Mouse (Mus musculus): ENCODE measurements at regions not wholly inside any gene's neighbourhood (a gene's known extent, or its start where the extent isn't known, plus 50 kb on each side); places are given as distances from the start of the nearest gene placed in this dataset.
"Not testable (repeated sequence)": the region's sequence is repeated elsewhere in the genome, so short reads cannot be mapped to it uniquely, and the experiment has no call there.

DNA sequence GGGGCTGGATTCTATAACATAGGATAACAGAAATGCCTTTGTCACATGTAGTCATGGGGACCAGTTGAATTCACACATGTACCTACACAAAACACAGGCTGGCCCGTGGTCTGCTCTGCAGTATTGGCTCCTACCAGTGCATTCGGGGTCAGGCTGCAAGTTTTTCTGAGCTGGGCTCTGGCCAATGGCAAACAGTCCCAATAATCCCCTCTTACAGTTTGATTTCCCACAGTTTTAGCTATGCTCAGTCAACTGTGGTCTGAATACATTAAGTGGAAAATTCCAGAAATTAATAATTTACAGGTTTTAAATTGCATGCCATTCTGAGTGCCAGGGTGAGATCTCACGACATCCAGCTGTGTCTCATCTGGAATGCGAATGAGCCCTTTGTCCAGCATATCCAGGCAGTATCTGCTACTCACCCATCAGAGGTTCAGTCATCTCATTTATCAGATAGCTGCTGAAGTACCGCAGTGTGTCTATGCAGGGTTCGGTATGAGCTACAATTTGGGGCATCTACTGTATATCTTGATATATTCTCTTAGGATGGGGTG is 124.0 kb upstream of the Rgma start:
- Histone ChIP-seq H3K27ac (no peak overlapping the region), H3K4me3 (no peak overlapping the region), H3K9ac (no peak overlapping the region), H3K36me3 (no peaks in the 10 kb centered on the region), H3K27me3 (replicated peaks) (no peaks in the 10 kb centered on the region), H3K4me2 (no peak overlapping the region), H3K4me1 (no peaks in the 10 kb centered on the region), H3K9me3 (replicated peaks) (no peaks in the 10 kb centered on the region)
- ATAC-seq: no peak
- WGBS (ENCODE audit: insufficient replicate concordance): 71% methylated on average over 6 of the region's 6 CpGs

GRCm38 (mm10) chr7:73254972-73255371 is 120.3 kb upstream of the Rgma start:
- ATAC-seq: not testable (repeated sequence)
- 62% methylated on average over 7 of the region's 7 CpGs for WGBS (ENCODE audit: insufficient replicate concordance)

DNA sequence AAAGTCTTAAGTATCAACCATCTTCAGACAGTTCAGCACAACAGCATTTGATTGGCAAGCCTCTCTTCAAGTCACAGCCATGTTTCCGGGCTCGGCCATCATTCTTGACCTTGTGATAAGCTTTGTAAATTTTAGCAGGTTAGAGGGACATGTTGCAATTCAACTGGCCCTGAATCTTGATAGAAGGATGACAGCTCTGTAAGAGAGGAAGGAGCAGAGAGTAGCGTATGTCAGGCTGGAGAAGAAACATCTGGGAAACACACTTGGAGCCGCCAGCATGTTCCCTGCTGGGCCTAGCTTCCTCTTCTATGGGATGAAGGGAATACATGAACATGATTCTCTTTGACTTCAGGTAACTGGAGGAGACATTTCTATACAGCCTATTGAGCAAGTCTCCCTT is 115.2 kb upstream of the Rgma start:
- H3K4me1 ChIP-seq: no peaks in the 10 kb centered on the region
- no peaks in the 10 kb centered on the region for H3K36me3 ChIP-seq
- H3K4me3 ChIP-seq: no peak overlapping the region
- no peak for ATAC-seq
- H3K27me3 ChIP-seq (replicated peaks): no peaks in the 10 kb centered on the region
- no peak overlapping the region for H3K27ac ChIP-seq
- no peak overlapping the region for H3K4me2 ChIP-seq
- H3K9me3 ChIP-seq (replicated peaks): no peaks in the 10 kb centered on the region
- H3K9ac ChIP-seq: no peak overlapping the region
- 68% methylated on average over 4 of the region's 4 CpGs for WGBS (ENCODE audit: insufficient replicate concordance)

More at GRCm38 (mm10) chr7:73254972-73255371, 120.3 kb upstream of the Rgma start:
- not testable (repeated sequence) for H3K27me3 ChIP-seq (replicated peaks); H3K4me2 ChIP-seq; H3K4me1 ChIP-seq; H3K9ac ChIP-seq; H3K27ac ChIP-seq; H3K36me3 ChIP-seq; H3K4me3 ChIP-seq; H3K9me3 ChIP-seq (replicated peaks)

DNA sequence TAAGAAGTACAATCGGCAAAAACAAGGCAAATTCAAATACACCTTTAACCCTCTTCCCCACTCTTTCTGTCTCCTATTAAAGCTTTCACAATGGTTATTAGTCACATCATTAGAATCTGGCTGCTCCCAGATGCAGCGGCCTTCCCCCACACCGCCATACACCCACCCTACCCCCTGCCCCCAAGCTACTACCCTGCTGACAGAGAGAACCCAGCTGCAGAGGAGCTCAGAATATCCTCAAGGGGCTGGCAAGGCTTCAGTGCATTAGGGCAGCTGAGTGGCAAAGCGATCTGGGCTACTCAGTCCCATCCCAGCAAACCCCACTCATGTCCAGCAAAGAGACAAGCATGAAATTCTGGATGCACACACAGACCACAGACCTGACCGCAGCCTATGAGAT is 113.6 kb upstream of the Rgma start:
- Histone ChIP-seq H3K4me3 (no peak overlapping the region), H3K4me2 (no peak overlapping the region), H3K9me3 (replicated peaks) (no peaks in the 10 kb centered on the region), H3K4me1 (no peaks in the 10 kb centered on the region), H3K27me3 (replicated peaks) (no peaks in the 10 kb centered on the region), H3K27ac (no peak overlapping the region), H3K9ac (no peak overlapping the region), H3K36me3 (no peaks in the 10 kb centered on the region)
- 75% methylated on average over 5 of the region's 5 CpGs for WGBS (ENCODE audit: insufficient replicate concordance)
- no peak for ATAC-seq

DNA sequence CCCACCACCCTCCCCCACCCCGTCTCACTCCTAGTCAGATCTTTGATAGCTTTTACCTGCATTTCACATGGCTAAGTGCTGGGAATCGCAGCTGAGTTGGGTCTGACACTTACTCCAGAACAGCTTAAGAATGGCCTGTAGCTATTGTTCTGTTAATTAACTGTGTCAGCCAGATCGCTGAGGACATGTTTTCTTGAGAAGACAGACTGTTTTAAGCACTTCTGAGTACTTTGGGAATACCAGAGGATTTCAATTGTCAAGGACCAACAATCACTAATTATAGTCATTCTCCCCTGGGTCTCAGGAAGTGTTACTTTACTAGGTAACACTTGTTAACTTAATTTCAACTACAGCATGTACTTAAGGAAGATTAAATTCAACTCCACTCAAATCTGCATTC is 112.8 kb upstream of the Rgma start:
- H3K4me2 ChIP-seq: no peak overlapping the region
- H3K36me3 ChIP-seq: no peaks in the 10 kb centered on the region
- no peak overlapping the region for H3K4me3 ChIP-seq
- WGBS (ENCODE audit: insufficient replicate concordance): 33% methylated on average over 3 of the region's 3 CpGs
- H3K9ac ChIP-seq: no peak overlapping the region
- no peaks in the 10 kb centered on the region for H3K27me3 ChIP-seq (replicated peaks)
- H3K9me3 ChIP-seq (replicated peaks): no peaks in the 10 kb centered on the region
- H3K4me1 ChIP-seq: no peaks in the 10 kb centered on the region
- no peak for ATAC-seq
- no peak overlapping the region for H3K27ac ChIP-seq

- Histone ChIP-seq H3K36me3 (no peaks in the 10 kb centered on the region), H3K4me3 (no peak overlapping the region), H3K4me1 (no peaks in the 10 kb centered on the region), H3K9ac (no peak overlapping the region), H3K9me3 (replicated peaks) (no peaks in the 10 kb centered on the region), H3K27ac (no peak overlapping the region), H3K4me2 (no peak overlapping the region), H3K27me3 (replicated peaks) (no peaks in the 10 kb centered on the region)
- no peak for ATAC-seq
- WGBS (ENCODE audit: insufficient replicate concordance): 78% methylated on average over 3 of the region's 3 CpGs
These were observed 105.7 kb upstream of the Rgma start for GRCm38 (mm10) chr7:73269626-73270025.

GRCm38 (mm10) chr7:73272787-73273186 is 102.5 kb upstream of the Rgma start:
- no peak overlapping the region for H3K9ac ChIP-seq
- no peaks in the 10 kb centered on the region for H3K9me3 ChIP-seq (replicated peaks)
- H3K4me1 ChIP-seq: no peaks in the 10 kb centered on the region
- H3K27ac ChIP-seq: no peak overlapping the region
- WGBS (ENCODE audit: insufficient replicate concordance): 80% methylated on average over 1 of the region's 1 CpGs
- no peak overlapping the region for H3K4me2 ChIP-seq
- no peaks in the 10 kb centered on the region for H3K36me3 ChIP-seq
- H3K27me3 ChIP-seq (replicated peaks): no peaks in the 10 kb centered on the region
- no peak overlapping the region for H3K4me3 ChIP-seq
- ATAC-seq: no peak

DNA sequence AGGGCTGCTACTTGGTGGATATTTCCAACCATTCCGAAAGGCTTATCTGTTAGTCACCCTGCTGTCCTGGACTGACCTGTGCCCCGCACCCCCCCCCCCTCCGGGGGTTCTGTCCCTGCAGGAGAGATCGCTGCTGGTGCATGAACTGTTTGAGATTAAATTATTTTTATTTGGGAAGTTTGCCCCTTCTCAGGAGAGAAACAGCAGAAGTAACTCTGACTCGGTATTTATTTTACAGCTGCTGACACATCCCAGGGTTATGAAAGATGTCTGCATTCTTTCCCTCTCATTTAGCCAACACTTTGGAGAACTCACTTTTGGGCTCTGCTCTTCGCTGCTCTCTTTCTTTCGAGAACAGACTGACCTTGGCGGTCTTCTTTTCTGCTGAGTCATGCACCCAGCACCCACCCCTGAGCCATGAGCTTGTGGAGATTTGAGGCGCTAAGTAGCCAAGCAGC is 99.5 kb upstream of the Rgma start:
- H3K4me2 ChIP-seq: no peak overlapping the region
- H3K27me3 ChIP-seq (replicated peaks): no peaks in the 10 kb centered on the region
- WGBS (ENCODE audit: insufficient replicate concordance): 74% methylated on average over 9 of the region's 9 CpGs
- ATAC-seq: no peak
- H3K36me3 ChIP-seq: no peaks in the 10 kb centered on the region
- no peaks in the 10 kb centered on the region for H3K4me1 ChIP-seq
- no peak overlapping the region for H3K4me3 ChIP-seq
- H3K9ac ChIP-seq: no peak overlapping the region
- no peak overlapping the region for H3K27ac ChIP-seq
- no peaks in the 10 kb centered on the region for H3K9me3 ChIP-seq (replicated peaks)

DNA sequence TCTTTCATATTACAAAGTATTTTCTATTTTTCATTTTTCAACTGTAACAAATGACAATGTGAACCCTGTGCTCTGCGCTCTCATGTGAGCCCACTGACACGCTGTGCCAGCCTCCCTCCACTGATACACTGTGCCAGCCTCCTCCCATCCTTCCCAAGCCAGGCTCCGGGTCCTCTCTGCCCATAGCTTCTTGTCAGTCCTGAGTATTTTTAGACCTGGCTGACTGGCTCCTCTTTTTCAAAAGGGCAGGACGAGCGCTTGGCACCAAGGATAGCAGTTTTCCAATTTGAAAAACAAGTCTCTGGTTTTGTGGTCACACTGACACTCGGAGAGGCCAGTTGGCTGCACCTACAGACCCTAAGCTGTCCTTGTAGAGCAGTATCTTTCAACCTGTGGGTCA is 96.7 kb upstream of the Rgma start:
- Histone ChIP-seq H3K9me3 (replicated peaks) (no peaks in the 10 kb centered on the region), H3K9ac (no peak overlapping the region), H3K4me3 (no peak overlapping the region), H3K27ac (no peak overlapping the region), H3K4me2 (no peak overlapping the region), H3K4me1 (no peaks in the 10 kb centered on the region), H3K36me3 (no peaks in the 10 kb centered on the region), H3K27me3 (replicated peaks) (no peaks in the 10 kb centered on the region)
- WGBS (ENCODE audit: insufficient replicate concordance): 69% methylated on average over 6 of the region's 6 CpGs
- ATAC-seq: no peak

- H3K36me3 ChIP-seq: no peaks in the 10 kb centered on the region
- H3K27me3 ChIP-seq (replicated peaks): no peaks in the 10 kb centered on the region
- no peak overlapping the region for H3K27ac ChIP-seq
- no peak for ATAC-seq
- H3K4me3 ChIP-seq: no peak overlapping the region
- no peaks in the 10 kb centered on the region for H3K4me1 ChIP-seq
- H3K9ac ChIP-seq: no peak overlapping the region
- no peak overlapping the region for H3K4me2 ChIP-seq
- no peaks in the 10 kb centered on the region for H3K9me3 ChIP-seq (replicated peaks)
- WGBS (ENCODE audit: insufficient replicate concordance): 74% methylated on average over 4 of the region's 4 CpGs
These were observed 95.3 kb upstream of the Rgma start for GRCm38 (mm10) chr7:73279936-73280445.

GRCm38 (mm10) chr7:73286244-73286643 is 89.1 kb upstream of the Rgma start:
- Histone ChIP-seq H3K4me2 (no peak overlapping the region), H3K27ac (no peak overlapping the region), H3K36me3 (no peaks in the 10 kb centered on the region), H3K9me3 (replicated peaks) (no peaks in the 10 kb centered on the region), H3K27me3 (replicated peaks) (no peaks in the 10 kb centered on the region), H3K9ac (no peak overlapping the region), H3K4me1 (no peaks in the 10 kb centered on the region), H3K4me3 (no peak overlapping the region)
- 62% methylated on average over 5 of the region's 5 CpGs for WGBS (ENCODE audit: insufficient replicate concordance)
- no peak for ATAC-seq

- no peak overlapping the region for H3K4me3 ChIP-seq
- H3K27ac ChIP-seq: no peak overlapping the region
- no peak overlapping the region for H3K9ac ChIP-seq
- no peak overlapping the region for H3K4me2 ChIP-seq
- 49% methylated on average over 4 of the region's 4 CpGs for WGBS (ENCODE audit: insufficient replicate concordance)
- H3K36me3 ChIP-seq: no peaks in the 10 kb centered on the region
- H3K4me1 ChIP-seq: no peaks in the 10 kb centered on the region
- no peak for ATAC-seq
- no peaks in the 10 kb centered on the region for H3K27me3 ChIP-seq (replicated peaks)
- H3K9me3 ChIP-seq (replicated peaks): no peaks in the 10 kb centered on the region
These were observed 82.0 kb upstream of the Rgma start for GRCm38 (mm10) chr7:73293337-73293736.

DNA sequence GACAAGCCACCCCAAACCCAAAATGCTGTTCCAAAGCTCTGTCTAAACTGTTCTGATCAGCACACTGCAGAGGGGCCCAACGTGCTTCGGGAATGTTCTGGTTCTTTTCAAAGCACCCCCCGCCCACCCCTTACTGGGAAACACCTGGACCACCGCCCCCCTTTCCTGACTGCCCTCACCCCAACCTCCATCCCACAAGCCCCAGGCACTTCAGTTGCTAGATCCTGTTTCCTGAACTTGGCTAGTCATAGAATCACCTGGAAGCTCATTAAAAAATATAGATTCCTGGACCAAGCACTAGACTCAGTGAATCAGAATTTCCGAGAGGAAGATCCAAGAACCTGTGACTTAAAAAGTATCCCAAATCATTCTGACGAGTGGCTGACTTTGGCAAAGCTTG is 80.9 kb upstream of the Rgma start:
- WGBS (ENCODE audit: insufficient replicate concordance): 65% methylated on average over 6 of the region's 6 CpGs
- Histone ChIP-seq H3K36me3 (no peaks in the 10 kb centered on the region), H3K4me3 (no peak overlapping the region), H3K4me2 (no peak overlapping the region), H3K9ac (no peak overlapping the region), H3K9me3 (replicated peaks) (no peaks in the 10 kb centered on the region), H3K4me1 (no peaks in the 10 kb centered on the region), H3K27me3 (replicated peaks) (no peaks in the 10 kb centered on the region), H3K27ac (no peak overlapping the region)
- no peak for ATAC-seq
